Mouse (Mus musculus) inflammation-experienced regulatory T-cells, adult 6 months (primary cell): ENCODE measurements around the gene Tnfsf12. TPM values are rescaled to one million over a fixed set of nuclear protein-coding genes. Genes with fewer than 3 reads are reported as not detected.
"Not testable (repeated sequence)": the region's sequence is repeated elsewhere in the genome, so short reads cannot be mapped to it uniquely, and the experiment has no call there.

ENCODE experiments used
- ATAC-seq: one replicate; pipeline ENCODE4 v1.8.0; 2017
- polyA plus RNA-seq, 3 experiments: library from polyadenylated mRNA; unstranded; fragments of 100-300 nt; shearing (Covaris generic); gene quantifications; one replicate each; pipeline ENCODE4 v1.2.1; 2017

Gene Tnfsf12
- polyA plus RNA-seq, 3 experiments from 2014 or later: not detected

- no peak for ATAC-seq
Measured at GRCm38 (mm10) chr11:69703814-69704612, 8.4 kb upstream of the Tnfsf12 start.

GRCm38 (mm10) chr11:69703381-69703780, 7.7 kb upstream of the Tnfsf12 start:
- not testable (repeated sequence) for ATAC-seq

GRCm38 (mm10) chr11:69702886-69703285, 7.2 kb upstream of the Tnfsf12 start:
- not testable (repeated sequence) for ATAC-seq

- no peak for ATAC-seq
Measured at GRCm38 (mm10) chr11:69699595-69699994, 3.9 kb upstream of the Tnfsf12 start.

GRCm38 (mm10) chr11:69698574-69698973, 2.9 kb upstream of the Tnfsf12 start:
- no peak for ATAC-seq

- no peak for ATAC-seq
Measured at GRCm38 (mm10) chr11:69697396-69697795, 1.7 kb upstream of the Tnfsf12 start.

- no peak for ATAC-seq
Measured at GRCm38 (mm10) chr11:69695046-69695360, 646 bp downstream of the Tnfsf12 start.

- ATAC-seq: no peak
Measured at GRCm38 (mm10) chr11:69693421-69693965, 2.2 kb downstream of the Tnfsf12 start.

GRCm38 (mm10) chr11:69692863-69693262, 2.8 kb downstream of the Tnfsf12 start:
- no peak for ATAC-seq

- ATAC-seq: no peak
Measured at GRCm38 (mm10) chr11:69692196-69692811, 3.3 kb downstream of the Tnfsf12 start.

- ATAC-seq: no peak
Measured at GRCm38 (mm10) chr11:69689891-69690290, 5.8 kb downstream of the Tnfsf12 start.

- ATAC-seq: no peak
Measured at GRCm38 (mm10) chr11:69687061-69687460, 8.6 kb downstream of the Tnfsf12 start.

GRCm38 (mm10) chr11:69686377-69686776, 9.3 kb downstream of the Tnfsf12 start:
- ATAC-seq: no peak

- ATAC-seq: no peak
Measured at GRCm38 (mm10) chr11:69685526-69686148, 10.0 kb downstream of the Tnfsf12 start, which contains the start of gene Tnfsf13. Tnfsf13 (minus strand) TSS chr11:69685784.

GRCm38 (mm10) chr11:69684936-69685335, 10.7 kb downstream of the Tnfsf12 start:
- no peak for ATAC-seq

- ATAC-seq: no peak
Measured at GRCm38 (mm10) chr11:69684128-69684745, 11.4 kb downstream of the Tnfsf12 start.

- no peak for ATAC-seq
Measured at GRCm38 (mm10) chr11:69683576-69683975, 12.1 kb downstream of the Tnfsf12 start.

- ATAC-seq: no peak
Measured at GRCm38 (mm10) chr11:69682840-69683533, 12.7 kb downstream of the Tnfsf12 start.

- peak; percentile 2 for ATAC-seq
Measured at GRCm38 (mm10) chr11:69682209-69682839, 13.3 kb downstream of the Tnfsf12 start.

- peak; percentile 95 for ATAC-seq
Measured at GRCm38 (mm10) chr11:69681314-69682208, 14.1 kb downstream of the Tnfsf12 start, which contains the start of gene Senp3. Senp3 (minus strand) TSS chr11:69682084.
